Mouse (Mus musculus) adrenal gland, adult 18-20 months (tissue): ENCODE measurements around the gene Gnl1. TPM values are rescaled to one million over a fixed set of nuclear protein-coding genes. Genes with fewer than 3 reads are reported as not detected.
"Not testable (repeated sequence)": the region's sequence is repeated elsewhere in the genome, so short reads cannot be mapped to it uniquely, and the experiment has no call there.

Experiments
- DNase-seq, 2 experiments: peaks; one replicate each; pipeline ENCODE4 v3.0.0; 2021 to 2022; ENCODE audit warnings: low spot score in 2 of 2
- long read RNA-seq, 2 experiments: library from polyadenylated mRNA; stranded (forward); transcript quantifications; one replicate each; pipeline ENCODE4 v2.0.0; 2021
- total RNA-seq, 2 experiments: library from RNA; stranded (reverse); gene quantifications; 1 replicate in 1 of 2; 2 replicates in 1 of 2; pipeline ENCODE4 v1.2.3; 2021

Gene Gnl1
- total RNA-seq, result 10 to 100 TPM; 47.9 to 55.9 TPM
- long read RNA-seq, experiment 1, transcript Gnl1-201 (12 exons, 2,848 nt), result major isoform, 68 of 74 reads
- long read RNA-seq, experiment 1, partial matches to known transcripts, result 4 of 74 reads
- long read RNA-seq, experiment 1, other reads (novel, unspliced or antisense), result 2 of 74 reads
- long read RNA-seq, experiment 2, transcript Gnl1-201 (12 exons, 2,848 nt), result major isoform, 132 of 139 reads
- long read RNA-seq, experiment 2, partial matches to known transcripts, result 7 of 139 reads
- long read RNA-seq, experiment 2, other reads (novel, unspliced or antisense), result 0 of 139 reads

DNA sequence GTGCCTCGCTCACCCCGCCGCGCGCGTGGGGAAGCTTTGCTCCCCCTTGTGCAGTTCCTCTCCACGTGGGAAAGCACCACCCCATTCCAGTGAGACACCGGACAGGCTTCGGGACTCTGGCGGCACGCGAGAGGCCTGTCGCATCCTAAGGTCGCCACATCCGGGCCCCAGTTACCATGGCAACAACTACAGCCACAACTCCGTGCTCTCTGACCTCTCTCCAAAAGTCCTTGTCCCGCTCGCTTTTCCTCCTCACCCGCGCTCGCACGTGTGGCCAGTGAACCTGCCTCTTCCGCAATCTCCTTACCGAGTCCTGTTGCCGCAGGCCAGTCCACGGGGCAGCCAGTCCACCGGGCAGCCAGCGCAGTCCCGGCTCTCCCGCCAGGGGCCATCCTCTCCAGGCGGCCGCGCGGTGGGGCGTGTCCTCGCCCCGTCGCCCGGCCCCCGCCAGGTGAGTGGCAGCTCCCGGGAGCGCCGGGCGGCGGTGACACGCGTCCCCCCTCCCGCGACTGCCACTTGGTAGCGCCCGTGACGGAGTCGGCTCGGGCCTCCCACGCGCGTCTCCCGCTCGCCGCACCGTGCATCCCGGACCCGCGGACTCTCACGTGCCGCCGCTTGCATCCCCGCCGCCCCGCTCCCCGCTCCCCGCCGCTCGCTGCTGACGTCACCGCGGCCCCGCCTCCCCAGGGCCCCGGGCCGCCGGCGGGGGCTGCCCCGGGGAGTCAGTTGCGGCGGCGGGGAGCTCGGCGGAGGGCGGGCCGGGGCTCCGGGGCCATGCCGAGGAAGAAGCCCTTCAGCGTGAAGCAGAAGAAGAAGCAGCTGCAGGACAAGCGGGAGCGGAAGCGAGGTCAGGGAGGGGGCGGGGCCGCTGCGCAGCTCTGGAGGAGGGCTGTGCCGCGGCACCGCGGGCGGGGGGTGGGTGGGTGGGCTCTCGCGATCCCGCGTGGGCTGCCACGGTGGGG lies at the start of gene Gnl1, which contains the start of gene Prr3:
Gene Gnl1, plus strand, starts transcription at position 451 of the 962 bp plus-strand sequence.
Gene Prr3, minus strand, starts transcription at position 836 of the 962 bp plus-strand sequence.
- DNase-seq, result peak; percentile 82 to 90

DNA sequence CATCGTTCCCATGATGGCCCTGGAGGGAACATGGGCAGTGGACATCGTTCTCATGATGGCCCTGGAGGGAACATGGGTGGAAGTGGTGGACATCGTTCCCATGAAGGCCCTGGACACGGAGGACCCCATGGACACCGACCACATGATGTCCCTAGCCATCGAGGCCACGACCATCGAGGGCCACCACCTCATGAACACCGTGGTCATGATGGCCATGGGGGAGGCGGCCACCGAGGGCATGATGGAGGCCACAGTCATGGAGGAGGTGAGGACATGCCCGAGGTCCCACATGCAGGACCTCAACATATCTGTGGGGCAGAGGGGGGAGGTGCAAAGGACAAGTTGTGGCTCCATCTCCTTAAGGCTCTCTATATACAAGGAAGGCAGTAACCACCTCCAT lies 49.0 kb upstream of the Gnl1 start:
- no peak for DNase-seq

DNA sequence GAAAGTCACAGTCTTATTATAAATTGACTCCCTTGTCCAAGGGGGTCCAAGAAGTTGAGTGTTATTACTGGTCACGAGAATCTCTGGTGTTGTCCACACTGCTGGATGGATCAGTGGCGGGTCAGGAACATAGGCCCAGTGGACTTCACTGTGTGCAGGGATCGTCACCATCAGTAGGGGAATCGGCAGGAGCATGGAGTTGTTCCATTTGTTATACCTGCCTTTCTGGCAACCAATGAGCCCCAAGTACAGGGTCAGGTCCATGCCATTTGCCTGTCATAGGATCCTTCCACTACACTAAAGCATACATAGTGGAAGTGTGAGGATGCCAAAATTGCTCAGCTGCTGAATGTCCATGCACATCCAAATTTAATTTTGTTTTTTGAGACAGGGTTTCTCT lies 47.0 kb upstream of the Gnl1 start:
- DNase-seq, result no peak

DNA sequence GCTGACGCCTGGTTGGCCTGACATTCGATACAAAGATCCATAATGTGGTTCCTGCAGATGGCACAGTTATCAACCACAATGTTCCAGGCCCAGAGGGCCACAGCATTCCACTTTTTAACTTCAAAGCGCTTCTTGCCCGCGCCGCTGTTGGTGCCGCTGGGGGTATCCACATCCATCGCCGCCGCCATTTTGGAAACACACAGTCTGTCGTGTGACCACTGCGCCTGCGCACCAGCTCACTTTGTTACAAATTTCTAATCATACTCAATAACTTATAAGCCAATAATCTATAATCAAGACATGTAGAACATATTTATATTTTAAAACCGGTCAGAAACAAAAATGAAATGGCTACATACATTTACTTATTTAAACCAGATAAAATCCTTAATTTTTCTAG lies 43.9 kb upstream of the Gnl1 start:
- not testable (repeated sequence) for DNase-seq

DNA sequence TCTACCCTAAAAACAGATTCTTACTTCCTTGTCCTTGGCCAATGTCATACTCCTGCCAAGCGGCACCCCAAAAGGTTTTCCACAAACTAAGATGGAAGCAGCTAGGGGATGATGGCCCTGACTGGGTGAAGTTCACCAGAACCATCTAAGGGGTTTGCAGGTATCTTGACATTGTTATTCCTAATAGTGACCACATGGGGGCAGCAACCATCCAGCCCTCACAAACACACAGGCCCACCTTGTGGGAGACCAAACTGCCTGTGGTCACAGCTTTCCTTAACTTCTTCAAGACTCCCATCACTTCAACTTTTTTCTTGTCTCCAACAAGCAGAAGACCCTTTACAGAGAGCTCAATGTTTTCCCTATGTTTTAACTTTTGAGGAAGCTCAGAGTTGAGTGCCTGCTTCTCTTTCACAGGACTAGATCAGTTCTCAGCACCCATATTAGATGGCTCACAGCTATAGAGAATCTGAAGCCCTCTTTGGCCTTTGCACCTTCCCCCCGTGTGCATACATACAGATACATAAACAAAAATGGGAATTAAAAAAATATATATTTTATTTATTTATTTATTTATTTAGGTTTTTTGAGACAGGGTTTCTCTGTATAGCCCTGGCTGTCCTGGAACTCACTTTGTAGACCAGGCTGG lies 41.8 kb upstream of the Gnl1 start:
- DNase-seq, result no peak

DNA sequence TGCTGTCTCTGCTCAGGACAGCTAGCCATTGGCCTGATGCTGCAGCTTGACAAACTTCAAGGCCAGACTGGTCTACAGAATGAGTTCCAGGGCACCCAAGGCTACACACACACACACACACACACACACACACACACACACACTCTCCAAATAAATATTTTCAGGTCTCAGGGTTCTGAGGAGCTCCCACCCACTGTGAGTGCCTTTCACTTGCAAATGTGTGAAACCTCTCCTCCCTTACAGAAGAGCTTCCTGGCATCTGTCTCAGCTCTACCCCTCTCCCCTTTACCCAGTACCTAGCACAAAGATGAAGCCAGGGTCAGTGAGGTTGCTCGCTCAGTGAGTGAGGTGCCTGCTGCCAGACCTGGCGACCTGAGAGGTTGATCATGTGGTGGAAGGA lies 40.5 kb upstream of the Gnl1 start:
- DNase-seq, result no peak

DNA sequence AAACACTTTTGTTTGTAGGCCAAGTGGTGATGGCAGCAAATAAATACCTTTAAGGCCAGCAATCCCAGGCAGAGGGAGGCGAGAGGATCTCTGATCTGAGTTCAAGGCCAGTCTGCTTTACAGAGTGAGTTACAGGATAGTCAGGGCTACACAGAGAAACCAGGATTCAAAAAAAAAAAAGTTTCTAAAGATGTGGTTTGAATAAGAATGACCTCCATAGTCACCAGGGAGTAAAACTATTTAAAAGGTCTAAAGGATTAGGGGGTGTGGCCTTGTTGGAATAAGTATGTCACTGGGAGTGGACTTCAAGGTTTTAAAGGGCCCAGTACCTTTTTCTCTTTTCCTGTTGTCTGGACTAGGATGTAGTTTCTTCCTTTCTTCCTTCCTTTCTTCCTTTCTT lies 39.7 kb upstream of the Gnl1 start:
- no peak for DNase-seq

DNA sequence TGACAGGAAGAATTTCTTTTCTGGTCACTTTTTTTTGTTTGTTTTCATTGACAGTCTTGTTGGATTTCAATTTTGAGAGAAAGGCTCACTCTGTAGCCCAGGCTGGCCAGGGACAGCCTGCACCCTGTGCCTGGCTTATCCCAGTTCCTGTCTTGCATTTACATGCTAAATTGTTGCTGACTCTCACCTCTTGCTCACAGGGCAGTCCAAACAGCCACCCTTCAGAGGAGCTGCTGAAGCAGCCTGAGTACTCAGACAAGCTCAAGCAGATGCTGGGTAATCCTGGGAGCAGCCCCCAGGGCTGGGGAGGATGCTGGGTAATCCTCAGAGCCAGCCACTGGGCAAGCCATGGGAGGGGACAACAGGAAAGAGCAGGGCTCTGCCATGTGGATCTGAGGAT lies 28.7 kb upstream of the Gnl1 start:
- not testable (repeated sequence) for DNase-seq

DNA sequence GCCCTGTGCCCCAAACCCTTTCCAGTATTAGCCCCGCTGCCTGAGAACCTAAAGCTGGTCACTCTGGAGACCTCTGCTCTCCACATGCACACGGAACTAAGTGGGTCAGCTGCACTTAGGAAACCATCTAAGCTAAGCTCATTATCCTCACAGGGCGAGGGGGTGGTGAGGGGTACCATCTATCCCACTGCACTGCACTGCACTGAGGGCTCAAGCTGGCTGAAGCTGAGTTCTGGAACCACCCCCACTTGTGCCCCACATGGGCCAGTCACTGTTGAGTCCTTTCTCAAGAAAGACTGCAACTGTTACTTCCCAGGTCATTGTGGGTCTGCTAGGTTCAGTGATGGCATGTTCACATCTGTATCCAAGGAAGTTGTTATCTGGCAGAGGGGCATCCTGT lies 27.1 kb upstream of the Gnl1 start:
- not testable (repeated sequence) for DNase-seq

DNA sequence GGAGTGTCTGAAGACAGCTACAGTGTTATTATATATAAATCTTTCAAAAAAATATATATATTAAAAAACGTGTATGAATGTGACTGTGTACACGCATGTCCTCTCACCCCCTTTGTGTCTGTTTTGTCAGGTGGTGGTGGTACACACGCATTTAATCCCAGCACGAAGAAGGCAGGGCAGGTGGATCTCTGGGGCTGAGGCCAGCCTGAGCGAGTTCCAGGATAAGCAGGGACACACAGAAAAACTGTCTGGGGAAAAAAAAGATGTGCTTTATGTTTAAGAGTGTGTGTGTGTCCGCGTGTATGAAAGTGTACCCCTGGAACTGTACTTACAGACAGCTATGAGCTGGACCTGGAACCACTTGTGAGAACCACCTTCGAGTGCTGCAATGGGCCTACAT lies 25.0 kb upstream of the Gnl1 start:
- no peak for DNase-seq

DNA sequence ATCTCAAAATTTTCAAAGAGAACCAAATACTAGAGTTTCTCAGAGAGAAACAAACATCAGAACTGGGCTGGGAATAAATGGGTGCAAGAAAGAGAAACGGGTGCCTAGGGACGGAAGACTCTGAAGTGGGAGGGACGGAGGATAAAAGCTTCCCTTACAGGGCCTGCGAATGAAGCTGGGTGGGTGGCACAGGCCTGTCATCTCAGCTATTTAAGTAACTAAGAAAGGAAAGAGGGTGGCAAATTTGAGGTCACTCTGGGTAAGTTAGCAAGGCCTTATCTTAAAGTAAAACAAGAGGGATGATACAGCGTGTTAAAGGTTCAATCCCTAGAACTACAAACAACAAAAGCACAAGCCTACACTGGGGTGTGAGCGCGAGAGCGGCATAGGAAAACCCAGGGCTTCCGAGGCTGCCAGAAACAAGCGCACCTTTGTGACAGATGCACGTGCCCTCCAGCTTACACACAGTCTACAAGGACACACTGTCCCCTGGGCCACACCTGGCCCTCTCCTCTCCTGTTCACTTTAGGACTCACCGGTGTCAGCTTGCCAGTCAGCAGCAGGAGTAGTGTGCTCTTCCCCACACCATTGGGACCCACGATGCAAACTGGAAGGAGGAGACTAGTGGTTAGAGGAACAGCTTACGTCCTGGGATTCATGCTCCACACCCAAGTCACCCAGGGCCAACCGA lies 21.0 kb upstream of the Gnl1 start:
- DNase-seq, result no peak

DNA sequence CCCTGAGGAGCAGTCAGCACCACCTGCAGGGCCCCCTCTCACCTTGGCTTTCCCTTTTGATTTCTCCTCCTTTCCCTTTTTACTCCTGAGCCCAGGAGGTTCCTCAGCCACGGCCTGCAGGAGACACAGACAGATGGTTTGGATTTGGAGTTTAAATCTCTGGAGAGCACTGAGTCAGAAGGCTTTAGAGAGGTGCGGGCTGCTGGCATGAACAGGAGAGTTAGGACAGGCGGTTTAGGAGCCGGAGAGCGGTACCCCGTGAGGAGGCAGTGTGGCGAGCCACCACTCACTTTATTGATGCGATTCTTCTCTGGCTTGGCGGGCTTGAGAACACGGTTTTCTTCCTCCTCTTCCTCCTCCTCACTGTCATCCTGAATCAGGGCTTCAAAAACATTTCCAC lies 16.4 kb upstream of the Gnl1 start:
- DNase-seq, result no peak

DNA sequence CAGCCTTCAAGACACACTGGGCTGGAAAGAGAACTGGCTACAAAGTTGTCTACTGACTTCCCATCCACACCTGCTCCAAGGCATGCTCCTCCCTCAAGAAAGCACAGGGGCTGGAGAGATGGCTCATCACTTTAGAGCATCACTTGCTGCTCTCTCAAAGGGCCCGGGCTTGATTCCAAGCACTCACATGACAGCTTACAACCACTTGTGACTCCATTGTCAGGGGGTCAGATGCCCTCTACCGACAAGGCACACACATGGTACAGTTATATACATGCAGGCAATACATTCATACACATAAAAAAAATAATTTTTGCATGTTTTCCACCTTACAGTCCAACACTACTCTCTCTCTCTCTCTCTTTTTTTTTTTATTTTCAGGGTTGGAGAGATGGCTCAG lies 12.0 kb upstream of the Gnl1 start:
- DNase-seq, result no peak

DNA sequence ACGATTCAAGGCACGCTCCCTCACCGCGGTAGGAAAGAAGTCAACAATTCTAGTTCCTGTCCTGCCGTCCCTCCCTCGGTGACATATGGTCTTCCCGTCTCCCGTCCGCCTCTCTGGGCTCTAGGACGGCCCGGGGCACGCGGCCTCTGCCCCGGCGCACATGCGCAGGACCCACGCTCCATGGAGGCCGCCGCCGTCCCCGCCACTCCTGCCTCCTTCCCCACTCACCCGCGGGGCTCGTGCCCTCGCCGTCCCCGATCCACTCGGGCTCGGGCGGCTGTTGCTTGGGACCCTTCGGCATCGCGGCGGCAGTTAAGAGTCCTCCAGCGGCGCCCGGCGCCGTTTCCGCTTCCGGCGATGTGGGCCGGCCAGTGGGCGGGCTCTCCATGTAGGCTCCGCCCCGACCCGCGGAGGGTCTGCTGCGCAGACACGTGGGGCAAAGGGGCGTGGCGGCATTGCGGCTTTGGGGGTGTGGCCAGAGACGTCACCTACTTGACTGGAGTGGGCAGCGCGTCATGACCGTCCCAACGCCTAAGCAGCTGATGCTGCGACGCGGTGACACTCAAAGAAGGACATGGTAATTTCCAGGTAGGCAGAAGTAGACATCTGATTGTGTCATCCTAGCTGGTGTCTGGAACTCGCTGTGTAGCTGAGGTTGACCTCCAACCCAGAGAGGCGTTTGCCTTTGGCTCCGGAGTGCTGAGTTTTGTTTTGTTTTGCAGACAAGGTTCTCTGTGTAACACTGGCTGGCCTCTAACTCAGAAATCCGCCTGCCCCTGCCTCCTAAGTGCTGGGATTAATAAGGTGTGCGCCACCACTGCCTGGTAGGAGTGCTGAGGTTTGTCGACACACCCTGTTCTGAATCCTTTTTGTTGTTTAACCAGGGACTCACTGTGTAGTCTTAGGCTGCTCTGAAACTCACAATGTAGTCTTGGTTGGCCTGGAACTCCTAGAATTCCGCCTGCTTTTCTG lies 9.9 kb upstream of the Gnl1 start, which contains the start of gene Abcf1:
Gene Abcf1, minus strand, starts transcription at position 344 of the 972 bp plus-strand sequence.
- peak; percentile 99 for DNase-seq

DNA sequence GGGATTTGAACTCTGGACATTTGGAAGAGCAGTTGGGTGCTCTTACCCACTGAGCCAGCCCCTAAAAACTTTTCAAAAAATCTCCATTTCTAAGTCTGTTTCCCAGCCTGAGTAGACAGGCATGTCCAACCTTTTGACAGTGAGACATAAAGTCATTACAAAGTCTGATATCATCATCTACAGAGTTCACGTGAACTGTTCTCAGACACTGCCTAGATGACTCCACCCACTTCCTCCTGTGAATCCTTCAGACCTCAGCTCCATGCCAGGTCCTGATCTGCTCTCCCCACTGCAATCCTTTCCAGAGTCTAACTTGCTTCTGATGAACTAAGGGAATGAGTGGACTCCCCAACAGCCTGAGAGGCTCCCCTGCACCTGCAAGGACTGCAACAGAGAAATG lies 7.5 kb upstream of the Gnl1 start:
- DNase-seq, result no peak

DNA sequence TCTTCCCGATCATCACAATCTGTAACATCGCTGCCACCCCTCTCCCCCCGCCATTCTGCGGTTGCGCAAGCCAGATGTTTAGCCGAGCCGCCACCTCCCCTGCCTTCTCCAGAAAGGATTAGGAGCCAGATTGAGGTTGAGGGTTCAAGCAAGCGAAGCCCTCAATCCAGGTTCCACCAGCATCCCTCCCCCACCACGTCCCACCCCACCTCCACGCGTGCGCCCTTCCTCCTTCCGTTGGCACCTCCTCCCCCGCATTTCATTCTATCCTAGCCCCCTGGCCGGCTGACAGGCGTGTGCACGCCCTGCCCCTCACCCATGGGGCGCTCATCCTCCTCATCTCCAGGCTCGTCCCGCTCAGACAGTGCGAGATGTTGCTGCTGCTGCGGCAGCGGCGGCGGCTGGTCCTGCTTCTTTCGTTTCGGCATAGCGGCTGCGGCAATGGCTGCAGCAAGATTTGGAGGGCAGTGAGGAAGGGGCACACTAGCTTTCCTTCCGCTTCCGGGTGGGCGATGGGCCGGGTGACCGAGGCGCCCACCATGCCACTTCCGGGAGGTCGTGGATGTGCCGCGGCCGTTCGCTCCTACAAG lies 745 bp upstream of the Gnl1 start:
- DNase-seq, result no peak

DNA sequence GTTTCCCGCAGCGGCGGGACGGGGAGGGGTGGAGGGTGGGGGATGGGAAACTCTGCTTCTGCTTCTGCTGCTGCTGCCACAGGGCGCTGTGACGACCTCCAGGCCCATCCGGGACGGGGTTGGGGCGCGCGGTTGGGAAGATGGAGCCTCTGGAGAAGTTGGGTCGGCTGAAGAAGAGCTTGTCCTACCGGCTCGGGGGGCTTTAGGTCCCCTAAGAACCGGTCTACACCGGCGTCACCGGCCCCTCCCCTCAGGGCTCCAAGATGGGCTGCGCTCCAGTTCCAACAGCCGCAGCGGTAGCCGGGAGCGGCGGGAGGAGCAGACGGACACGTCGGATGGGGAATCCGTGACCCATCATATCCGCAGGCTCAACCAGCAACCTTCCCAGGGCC lies 708 bp downstream of the Gnl1 start:
- peak; percentile 47 to 50 for DNase-seq

DNA sequence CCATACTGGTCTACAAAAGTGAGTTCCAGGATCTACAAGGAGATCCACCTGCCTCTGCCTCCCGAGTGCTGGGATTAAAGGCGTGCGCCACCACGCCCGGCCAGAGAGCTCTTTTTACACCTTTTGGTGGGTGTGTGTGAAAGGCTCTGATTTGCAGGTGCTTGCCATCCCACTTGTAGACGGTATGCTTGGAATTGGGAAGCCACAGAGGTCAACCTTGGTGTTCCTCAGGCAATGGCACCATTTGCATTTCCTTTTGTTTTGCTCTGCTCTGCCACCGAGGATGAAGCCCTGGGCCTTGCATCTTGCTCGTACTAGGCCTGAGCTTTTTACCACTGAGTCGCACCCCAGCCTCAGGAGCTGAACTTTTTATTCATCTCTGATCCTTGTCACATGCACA lies 2.1 kb downstream of the Gnl1 start:
- no peak for DNase-seq

DNA sequence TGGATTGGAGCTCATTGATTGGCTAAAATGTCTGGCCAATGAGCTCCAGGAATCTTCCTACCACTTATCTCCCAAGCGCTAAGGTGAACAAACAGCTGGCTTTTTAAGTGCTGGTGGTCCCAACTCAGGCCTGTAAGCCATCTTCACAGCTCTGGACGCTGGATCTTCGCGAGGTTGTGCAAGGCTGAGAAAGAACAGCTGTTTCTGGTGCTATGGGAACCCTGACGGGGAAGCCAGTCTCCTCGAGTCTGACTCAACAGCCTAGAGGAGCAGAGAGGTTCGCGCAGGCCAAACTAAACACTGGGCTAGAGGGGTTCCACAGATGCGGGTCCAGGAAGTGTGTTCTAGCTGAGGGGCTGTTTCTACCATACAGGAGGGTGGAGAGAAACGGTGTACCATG lies 12.1 kb downstream of the Gnl1 start:
- no peak for DNase-seq
